Mouse (Mus musculus) skeletal muscle tissue, adult 2 months (tissue): ENCODE results near the gene Upf1.

ENCODE experiments used
- DNase-seq: peaks from one replicate; pipeline ENCODE4 v3.0.0-alpha.2; 2012; ENCODE audit warnings: low read depth, low spot score

Upf1 gene

GRCm38 (mm10) chr8:70359411-70359810 is 6.3 kb upstream of the Upf1 start:
- peak; percentile 84 for DNase-seq

DNA sequence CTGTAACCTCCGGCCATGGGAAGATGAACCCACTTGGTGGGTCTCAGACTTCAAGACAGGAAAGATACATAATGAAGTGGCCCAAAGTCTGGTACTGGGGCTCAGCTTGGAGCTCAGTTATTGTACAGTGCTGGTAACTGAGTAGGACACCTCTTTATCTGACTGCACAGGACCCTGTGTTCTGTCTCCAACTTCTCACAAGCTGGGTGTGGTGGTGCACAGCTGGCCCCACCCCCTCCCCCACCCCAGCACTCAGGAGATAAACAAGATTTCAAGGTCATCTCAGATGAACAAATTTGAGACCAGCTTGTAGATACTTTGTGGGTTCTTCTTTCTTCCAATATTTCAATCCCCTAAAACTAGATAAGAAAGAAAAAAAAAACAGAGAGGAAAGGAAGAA is 3.0 kb upstream of the Upf1 start:
- no peak for DNase-seq

DNA sequence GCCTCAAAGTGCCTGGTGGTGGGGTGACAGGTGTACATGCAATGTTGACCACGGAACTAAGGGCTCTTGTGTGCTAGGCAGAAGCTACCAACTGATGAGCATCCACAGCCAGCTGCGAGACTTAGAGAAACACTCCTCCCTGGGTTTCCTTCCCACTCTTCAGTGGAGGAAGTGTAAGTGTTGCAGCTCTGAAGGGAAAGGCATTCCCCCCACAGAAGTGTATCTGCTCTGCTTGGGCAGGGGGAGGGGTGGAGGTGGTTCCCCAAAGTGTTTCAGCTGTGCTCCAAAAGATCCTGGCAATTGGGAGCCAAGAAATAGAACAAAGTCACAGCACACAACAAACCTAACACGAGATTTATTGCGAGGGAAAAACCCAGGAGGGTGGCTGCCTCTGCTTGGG is 926 bp upstream of the Upf1 start:
- no peak for DNase-seq

- no peak for DNase-seq
Observed at GRCm38 (mm10) chr8:70352657-70353151, 374 bp downstream of the Upf1 start.

DNA sequence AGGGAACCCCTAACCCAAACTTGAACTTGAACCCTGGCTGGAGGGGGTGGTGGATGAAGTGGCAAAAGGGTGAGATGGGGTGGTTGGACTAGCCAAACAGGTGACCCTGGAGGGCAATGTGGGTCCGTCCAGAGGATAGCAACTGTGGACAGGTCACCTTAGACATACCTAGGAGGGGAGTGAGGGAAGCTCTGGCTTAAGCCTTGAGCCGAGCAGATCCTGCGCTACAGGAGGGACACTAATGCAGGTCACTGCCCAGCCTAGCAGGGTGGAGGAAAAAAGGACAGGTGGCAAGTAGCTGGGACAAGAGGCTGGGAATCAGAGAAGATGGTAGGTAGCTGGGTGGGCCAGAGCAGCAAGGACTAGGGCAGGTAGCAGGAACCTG is 1.1 kb downstream of the Upf1 start:
- no peak for DNase-seq

GRCm38 (mm10) chr8:70351035-70351999 is 1.8 kb downstream of the Upf1 start:
- no peak for DNase-seq

GRCm38 (mm10) chr8:70347860-70348420 is 5.1 kb downstream of the Upf1 start:
- no peak for DNase-seq

GRCm38 (mm10) chr8:70347443-70347842 is 5.6 kb downstream of the Upf1 start:
- DNase-seq: no peak

DNA sequence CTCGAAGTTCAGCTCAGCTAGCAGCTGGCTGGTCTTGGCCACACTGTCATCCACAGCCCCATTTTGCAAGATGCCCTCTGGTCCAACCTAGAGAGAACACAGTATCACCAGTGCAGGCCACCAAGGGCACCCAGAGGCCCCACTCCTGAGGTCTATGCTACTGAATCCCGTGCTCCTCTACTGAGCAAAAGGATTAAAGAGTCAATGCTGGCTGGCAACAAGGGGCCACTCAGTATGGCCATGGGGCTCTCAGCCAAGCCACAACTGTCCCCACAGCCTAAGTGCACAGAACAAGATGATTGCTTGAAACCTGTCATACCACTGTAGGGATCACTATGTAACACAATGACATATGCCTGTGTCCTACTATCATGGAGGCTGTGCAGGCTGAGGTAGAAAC is 8.8 kb downstream of the Upf1 start:
- DNase-seq: no peak

- DNase-seq: no peak
Observed at GRCm38 (mm10) chr8:70343696-70344095, 9.4 kb downstream of the Upf1 start.

DNA sequence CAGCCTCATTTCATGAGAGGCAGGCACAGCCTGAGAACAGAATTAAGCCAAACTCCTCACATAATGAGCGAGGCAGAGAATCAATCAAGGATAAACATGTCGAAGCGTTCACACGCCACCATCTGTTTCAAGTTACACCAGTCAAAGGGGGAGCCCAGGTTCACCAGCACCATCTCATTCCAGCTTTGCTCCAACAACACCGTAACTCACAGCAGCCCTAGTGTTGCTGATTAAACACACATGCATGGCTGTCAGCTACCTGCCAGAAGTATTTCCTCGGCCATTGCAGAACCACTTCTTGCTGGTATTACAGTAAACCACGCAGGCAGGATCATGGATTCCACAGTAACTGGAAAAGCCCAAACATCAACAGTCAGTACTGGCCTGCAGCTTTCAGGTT is 10.0 kb downstream of the Upf1 start:
- no peak for DNase-seq

DNA sequence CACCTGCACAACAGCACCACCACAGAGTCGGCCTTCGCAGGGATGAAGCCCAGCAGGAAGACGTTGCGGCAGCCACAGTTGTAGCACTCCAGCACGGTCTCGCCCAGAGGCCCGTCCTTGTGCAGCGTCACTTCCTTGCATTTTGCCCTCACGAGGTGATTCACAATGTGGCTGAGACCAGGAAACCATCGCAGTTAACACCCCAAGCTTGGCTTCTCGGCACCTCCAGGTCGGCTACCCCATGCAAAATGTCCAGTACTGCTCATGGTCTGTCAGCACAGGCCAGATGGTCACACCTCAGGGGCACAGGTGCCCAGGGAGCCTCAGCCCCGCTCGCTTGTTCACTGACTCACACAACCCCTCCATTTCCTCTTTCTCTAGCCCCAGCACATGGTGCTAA is 11.1 kb downstream of the Upf1 start:
- no peak for DNase-seq

- no peak for DNase-seq
Observed at GRCm38 (mm10) chr8:70340659-70341058, 12.4 kb downstream of the Upf1 start.

DNA sequence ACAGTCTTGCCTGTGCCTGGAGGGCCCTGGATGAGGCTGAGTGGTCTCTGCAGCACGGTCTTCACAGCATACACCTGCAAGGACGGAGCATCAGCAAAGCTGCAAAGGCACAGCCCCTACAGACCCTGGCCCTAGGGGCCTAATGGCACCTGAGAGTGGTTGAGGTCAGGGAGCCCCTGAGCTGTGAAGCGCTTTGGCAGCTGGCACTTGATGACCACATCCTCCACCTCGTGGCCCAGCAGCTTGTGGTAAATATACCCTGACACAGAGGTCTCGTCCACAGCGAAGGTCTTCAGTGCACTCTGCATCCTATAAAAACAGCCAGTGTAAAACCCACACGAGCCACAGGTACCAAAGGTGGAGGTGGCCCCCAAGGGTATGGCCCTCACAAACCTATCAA is 14.1 kb downstream of the Upf1 start:
- no peak for DNase-seq

GRCm38 (mm10) chr8:70332878-70333202 is 20.2 kb downstream of the Upf1 start:
- no peak for DNase-seq

DNA sequence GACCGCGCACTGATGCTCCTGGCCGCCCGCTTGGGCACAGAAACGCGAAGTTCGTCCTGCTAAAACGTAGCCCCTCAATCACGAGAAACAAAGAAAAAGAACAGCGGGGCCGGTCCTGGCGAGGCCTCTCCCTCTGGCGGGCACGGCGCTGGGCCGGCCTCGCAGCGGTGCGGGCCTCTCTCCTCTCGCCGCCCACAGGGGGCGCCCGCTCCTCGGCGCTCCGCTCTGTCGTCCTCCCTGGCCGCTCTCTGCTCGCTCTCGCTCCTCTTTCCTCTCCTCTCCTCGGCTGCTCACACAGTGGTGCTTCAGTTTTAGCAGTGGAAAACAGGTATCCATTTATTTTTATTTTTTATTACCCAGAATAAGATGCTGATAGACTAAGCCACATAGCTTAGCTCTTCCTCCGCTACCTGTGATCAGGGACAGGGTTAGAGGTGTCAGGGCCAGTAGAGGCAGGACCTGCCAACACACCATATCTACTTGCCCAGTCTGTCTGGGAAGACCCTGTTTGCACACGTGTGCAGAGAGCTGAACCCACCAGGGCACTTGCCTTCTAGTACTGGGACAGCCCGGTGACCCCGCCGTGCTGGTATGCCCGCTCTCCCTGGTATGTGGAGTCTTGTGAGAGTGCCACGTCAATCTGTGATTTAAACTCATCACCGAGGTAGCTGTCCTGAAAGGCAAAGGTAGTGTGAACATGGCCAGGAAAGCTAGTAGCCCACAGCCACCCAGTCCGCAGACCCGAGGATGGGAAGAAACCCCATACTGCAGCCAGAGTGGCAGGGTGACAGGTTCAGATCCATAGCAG is 20.8 kb downstream of the Upf1 start:
- no peak for DNase-seq

DNA sequence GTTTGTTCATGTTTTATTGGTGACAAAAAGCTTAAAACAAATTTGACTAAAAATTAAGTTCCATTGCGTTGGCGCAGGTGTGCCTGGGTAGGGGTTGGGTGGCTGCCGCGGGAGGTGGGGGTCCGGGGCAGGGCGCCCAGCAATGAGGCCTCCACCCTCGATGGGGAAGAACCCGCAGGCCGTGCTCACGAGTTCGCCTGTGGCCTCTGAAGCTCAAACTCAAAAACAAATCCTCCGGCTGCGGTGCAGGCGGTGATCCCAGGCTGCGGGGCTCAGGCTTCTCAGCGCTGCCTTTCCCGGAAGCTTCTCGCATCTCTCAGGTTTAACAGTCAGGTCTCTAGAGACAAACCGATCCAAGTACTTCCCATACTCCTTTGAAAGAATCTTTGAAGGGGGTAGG is 21.6 kb downstream of the Upf1 start:
- no peak for DNase-seq

- no peak for DNase-seq
Observed at GRCm38 (mm10) chr8:70330741-70331364, 22.2 kb downstream of the Upf1 start.

- DNase-seq: no peak
Observed at GRCm38 (mm10) chr8:70329835-70330740, 23.0 kb downstream of the Upf1 start.

DNA sequence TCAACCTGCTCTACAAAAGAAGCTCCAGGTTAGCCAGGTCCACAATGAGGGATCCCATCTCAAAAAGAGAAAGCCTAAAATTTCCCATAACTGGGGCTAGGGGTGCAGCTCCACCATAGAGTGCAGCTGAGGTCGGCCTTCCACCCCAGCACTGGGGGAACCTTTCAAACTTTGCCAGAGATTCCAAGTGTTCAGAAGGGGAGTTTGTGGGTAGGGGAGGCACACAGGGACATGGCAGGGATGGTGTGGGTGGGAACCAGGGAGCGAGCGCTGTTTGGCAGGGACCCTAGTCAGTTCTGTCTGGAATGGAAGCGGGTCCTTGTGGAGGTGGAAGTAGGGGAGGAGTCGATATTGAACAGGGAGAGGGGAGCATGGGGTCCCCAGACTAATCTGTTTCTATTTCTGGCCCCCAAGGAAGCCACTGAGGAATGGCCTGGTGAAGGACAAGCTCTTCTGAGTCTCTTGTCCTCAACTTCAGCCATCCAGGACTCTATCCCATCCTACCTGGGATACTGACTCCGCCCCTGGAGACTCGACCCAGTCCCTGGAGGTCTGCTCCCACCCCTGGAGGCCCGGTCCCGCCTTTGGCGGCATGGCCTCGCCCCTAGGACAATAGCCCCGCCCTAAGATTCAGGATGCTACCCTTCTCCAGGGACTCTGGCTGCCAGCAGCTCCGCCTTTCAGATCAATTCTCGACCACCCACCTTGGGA is 23.8 kb downstream of the Upf1 start, which contains the start of gene Gdf1:
Gdf1 (plus strand) TSS at position 694 of the 711 bp plus-strand sequence.
- DNase-seq: no peak
